Mouse (Mus musculus) heart, postnatal 25 days (tissue): ENCODE data around the gene Gm20671. TPM values are rescaled to one million over a fixed set of nuclear protein-coding genes. Genes with fewer than 3 reads are reported as not detected.
"Not testable (repeated sequence)": the region's sequence is repeated elsewhere in the genome, so short reads cannot be mapped to it uniquely, and the experiment has no call there.

ENCODE experiments used
- DNase-seq: peaks from one replicate; pipeline ENCODE4 v3.0.0; 2022; ENCODE audit warnings: low spot score
- intact Hi-C: fragments of 180-260 bp; cut with DNase I; formaldehyde crosslinking; loops from one replicate; pipeline ENCODE4 v1.15.1; 2025
- total RNA-seq, 2 experiments: library from RNA; stranded (reverse); gene quantifications; 2 replicates each; pipeline ENCODE4 v1.2.3; 2021

Gene Gm20671
- total RNA-seq: not detected

DNA sequence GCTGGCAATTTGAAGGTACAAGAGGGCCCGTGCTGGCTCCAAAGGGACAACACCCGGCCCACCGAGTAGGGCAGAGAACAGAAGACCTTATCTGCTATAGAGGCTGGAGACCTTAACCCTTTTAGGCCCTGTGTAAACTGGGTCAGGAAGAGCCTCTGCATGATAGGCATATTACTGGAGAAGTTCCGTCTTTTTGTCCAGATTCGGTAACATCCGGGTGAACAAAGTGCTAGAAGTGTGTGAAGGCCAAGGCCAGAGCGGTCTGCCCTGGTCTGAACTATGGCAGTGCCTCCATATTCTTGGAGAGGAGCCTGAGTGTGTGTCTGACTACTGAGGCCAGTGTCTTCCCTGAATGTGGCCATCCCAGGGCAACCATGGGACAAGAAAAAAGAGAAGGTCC, at the start of gene Gm20671:
Gm20671 (minus strand) TSS at position 101 of the 400 bp plus-strand sequence.
- intact Hi-C loops: no loop called here
- DNase-seq: no peak

DNA sequence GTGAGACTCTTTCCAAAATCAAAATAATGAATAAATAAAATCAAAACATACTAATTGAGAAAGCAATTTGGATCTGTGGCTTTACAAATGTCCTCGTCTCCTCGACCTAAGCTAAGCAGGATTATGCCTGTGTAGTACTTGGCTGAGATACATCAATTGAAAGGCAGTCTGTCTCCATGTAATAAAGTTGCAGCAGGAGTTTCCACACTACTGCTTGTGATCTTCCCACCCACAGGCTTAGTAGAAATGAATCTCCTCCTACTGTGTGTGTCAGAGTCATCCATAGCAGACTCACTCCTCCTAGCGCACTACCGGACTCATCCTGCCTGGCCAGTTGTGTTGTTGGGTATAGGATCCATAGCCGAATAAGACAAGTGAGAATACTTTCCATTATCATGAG, 45.4 kb upstream of the Gm20671 start:
- intact Hi-C loops: no loop called here
- DNase-seq: no peak

DNA sequence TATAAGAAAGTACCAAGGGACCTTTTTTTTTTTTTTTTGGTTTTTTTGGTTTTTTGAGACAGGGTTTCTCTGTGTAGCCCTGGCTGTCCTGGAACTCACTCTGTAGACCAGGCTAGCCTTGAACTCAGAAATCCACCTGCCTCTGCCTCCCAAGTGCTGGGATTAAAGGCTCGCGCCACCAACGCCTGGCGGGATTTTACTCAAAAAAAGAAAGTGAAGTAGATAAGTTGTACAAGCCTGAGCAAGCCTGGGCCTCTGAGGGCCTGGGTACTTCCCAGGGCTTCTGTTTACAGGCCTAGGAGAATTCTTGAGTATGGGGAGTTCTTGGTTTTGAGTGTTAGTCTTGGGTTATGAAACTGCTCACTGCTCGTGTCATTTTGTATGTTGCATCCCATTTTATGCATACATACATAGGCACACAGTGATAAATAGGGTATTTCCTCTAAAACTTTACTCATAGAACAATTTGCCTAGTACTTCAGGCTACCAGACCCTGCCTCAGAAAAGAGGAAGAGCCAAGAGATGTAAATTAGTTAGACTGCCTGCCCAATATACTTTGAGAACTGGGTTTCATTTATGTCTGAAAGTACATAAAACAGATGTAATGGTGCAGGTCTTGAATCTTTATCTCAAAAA, 42.6 kb upstream of the Gm20671 start:
- intact Hi-C loops: loop anchor here (5.0 kb wide), 1 partner anchor 143 kb away; no protein-coding TSS in a partner anchor

DNA sequence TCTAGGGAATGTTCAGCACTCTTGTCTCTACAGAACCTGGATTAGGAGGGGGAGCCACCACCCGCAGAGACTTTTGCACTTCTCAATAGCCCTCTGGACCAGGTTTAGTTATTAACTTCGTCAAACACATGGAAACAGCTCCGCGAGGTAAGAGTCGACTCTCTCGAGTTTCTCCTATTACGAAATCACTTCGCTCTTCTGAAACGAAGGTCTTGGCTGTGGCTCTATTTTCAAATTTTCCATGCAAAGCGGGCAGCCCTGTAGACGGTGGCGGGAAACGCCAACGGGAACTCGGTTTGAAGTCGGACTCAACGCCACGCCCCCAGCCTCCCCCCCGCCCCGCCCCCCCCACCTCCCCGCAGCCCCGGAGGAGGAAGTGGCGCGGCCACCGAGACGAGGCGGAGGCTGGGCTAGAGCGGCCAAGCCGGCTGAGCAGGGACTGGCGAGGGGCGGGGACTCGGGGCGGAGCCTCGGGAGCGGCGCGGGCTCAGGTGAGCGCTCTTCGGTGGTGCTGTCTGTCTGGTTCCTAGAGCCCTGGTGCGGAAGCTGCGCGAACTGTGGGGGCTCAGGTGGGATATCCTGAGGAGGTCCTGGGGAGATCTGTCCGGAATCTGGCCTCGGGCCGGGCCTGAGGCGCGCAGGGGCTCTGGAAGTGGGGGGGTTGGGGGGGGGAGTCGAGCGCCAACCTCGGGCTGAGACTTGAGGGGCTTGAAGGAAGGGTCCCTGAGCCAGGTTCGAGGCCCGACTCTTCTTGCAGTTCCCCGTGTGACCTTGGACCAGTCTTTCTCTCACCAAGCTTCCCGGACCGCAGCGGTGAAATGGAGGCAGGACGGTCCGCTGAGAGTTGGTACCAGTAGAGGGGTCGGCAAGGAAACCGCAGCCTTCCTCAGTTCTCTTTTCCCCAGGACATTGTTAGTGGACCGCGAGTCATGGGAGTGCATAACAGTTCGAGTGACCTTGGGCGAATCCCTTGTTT, 36.6 kb upstream of the Gm20671 start, which contains the start of gene Depdc5:
Depdc5 (plus strand) TSS at position 449 of the 976 bp plus-strand sequence.
- intact Hi-C loops: loop anchor here (5.0 kb wide), 1 partner anchor 76 kb away; the partner anchor contains the start of gene Pisd
- peak; percentile 82 for DNase-seq

More for the DNA sequence above, 42.6 kb upstream of the Gm20671 start:
- DNase-seq: no peak

DNA sequence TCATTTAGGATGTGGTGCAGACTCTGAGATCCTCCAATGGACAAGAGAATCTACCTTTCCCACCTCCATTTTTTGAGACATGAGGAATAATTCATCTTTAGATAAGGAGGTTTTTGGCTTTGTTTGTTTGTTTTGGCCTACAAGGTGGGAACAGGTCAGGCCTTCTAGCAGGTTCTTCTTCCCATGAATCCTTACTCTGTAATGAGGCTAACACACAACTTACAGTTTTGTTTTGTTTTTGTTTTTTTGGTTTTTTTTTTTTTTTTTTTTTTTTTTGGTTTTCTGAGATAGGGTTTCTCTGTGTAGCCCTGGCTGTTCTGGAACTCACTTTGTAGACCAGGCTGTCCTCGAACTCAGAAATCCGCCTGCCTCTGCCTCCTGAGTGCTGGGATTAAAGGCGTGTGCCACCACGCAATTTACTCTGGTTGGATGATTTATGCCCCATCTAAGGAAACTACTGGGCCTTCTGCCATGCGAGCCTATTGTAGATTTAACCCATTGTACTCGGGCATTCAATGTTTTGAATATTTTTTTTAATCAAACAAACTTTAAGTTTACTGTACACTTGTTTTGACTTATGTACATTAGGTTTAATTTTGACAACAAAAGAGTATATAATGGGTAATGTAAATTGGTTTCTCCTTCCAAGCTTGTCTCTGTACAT, 35.7 kb upstream of the Gm20671 start:
- no peak for DNase-seq
- intact Hi-C loops: loop anchor here (5.0 kb wide), 1 partner anchor 75 kb away; the partner anchor contains the start of gene Pisd

DNA sequence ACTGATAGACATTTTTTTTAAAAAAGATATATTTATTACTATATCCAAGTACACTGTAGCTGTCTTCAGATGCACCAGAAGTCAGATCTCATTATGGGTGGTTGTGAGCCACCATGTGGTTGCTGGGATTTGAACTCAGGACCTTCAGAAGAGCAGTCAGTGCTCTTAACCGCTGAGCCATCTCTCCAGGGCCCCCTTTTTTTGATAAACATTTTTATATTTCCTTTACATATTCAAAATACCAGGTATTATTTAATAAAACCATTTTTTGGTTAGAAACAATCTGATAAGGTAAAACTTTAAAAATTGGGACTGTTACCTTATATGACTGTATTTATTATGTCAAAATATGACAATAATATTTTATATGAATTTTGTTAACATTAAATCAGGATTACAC, 34.2 kb upstream of the Gm20671 start:
- DNase-seq: no peak
- intact Hi-C loops: loop anchor here (5.0 kb wide), 1 partner anchor 74 kb away; the partner anchor contains the start of gene Pisd

DNA sequence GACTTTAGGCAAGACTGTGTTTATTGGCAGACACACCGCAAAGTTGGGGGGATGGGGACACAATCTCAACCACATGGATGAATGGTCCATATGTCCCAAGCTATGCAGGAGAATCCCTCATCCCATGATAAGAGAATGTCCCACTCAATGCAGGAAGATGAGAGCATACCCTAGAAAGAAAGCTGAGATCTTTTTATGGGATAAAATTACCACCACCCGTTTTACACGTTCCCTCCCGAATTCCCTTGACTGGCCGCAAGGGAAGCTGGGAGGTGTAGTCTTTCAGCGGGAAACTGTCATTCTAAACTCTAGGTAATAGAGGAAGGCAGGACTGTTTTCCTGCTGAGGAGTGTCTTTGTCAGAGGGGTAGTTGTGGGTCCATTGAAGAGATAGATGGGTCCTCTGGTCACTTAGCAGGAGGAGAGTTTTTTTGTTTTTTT, 30.9 kb upstream of the Gm20671 start:
- DNase-seq: no peak

DNA sequence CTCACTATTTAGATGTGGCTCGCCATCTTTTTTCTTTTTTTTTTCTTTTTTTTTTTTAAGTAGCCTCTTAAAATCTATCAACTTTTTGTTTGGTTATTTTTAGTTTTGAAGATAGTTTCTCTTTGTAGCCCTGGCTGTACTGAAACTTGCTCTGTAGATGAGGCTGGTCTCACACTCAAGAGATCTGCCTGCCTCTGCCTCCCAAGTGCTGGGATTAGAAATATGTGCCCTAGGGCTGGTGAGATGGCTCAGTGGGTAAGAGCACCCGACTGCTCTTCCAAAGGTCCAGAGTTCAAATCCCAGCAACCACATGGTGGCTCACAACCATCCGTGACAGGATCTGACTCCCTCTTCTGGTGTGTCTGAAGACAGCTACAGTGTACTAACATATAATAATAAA, 28.4 kb upstream of the Gm20671 start:
- intact Hi-C loops: loop anchor here (10.0 kb wide), 1 partner anchor 140 kb away; no protein-coding TSS in a partner anchor
- DNase-seq: not testable (repeated sequence)

More for the DNA sequence above, 30.9 kb upstream of the Gm20671 start:
- intact Hi-C loops: loop anchor here (10.0 kb wide), 1 partner anchor 143 kb away; no protein-coding TSS in a partner anchor

DNA sequence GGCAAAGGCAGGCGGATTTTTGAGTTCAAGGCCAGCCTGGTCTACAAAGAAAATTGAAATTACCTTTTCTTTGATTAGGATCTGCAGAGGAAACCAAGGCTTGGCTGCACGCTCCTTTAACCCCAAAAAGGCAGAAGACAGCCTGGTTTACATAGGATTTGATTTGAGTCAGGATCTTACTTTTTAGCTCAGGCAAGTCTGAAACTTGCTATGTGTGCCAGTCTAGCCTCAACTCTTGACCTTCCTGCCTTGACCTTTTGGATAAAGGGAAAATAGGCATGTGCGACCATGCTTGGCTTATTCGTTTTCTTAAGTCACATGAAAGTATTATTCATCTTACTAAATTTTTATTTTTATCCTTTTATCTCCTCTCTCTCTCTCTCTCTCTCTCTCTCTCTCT, 27.9 kb upstream of the Gm20671 start:
- intact Hi-C loops: loop anchor here (10.0 kb wide), 1 partner anchor 140 kb away; no protein-coding TSS in a partner anchor
- no peak for DNase-seq

DNA sequence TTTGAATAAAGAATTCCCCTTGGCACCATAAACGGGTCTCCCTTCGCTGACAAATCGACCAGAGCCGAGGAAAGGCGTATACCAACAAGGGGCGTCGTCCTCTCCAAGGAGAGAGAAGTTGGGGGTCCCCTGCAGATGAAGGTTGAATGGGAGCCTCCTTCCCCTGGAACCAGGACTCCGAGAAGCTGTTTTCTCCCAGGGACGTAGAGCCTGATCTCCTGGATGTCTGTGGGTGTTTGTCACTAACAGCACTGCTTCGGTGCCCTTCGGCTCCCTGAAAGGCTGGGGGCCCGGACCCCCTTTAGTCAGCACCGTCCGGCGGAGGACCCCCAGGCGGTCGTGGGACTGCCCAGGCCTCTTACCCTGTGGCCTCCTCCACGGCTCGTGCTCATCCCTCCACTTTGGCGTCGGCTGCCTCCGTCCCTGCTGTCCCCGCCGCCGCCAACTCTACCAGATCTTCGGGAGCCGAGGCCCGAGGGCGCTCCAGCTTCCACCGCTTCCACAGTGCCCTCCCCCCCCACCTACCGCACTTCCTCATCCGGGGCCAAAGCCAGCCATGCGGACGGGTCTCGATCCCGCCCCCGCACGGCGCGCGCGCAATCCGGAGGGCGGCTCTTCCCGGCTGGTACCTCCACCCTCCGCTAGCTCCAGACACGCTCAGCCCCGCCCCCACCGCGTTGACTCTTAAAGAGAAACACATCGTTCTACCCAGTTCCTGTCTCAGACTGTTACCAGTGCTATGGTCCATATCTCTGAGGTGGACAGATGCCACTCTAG, 27.0 kb upstream of the Gm20671 start, which contains the start of gene Prr14l:
Prr14l (minus strand) TSS at position 526 of the 777 bp plus-strand sequence.
- intact Hi-C loops: loop anchor here (10.0 kb wide), 1 partner anchor 139 kb away; no protein-coding TSS in a partner anchor
- peak; percentile 96 for DNase-seq

DNA sequence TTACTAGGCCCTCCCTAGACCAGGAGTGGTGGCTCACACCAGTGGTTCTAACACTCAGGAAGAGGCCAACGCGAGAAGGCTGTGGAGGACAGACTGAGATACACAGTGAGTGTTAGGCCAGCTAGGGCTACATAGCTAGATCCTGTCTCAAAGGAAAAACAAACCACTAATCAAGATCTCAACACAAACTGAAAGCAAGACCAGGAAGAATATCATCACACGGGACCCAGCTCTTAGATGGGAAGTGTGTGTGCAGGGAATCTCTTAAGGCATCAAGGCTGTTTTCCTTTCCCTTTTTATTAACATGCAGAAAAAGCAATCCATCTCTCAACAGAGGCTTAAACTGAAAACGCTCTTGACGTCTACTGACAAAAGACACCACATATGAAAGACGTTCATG, 25.1 kb upstream of the Gm20671 start:
- intact Hi-C loops: loop anchor here (10.0 kb wide), 1 partner anchor 137 kb away; no protein-coding TSS in a partner anchor

DNA sequence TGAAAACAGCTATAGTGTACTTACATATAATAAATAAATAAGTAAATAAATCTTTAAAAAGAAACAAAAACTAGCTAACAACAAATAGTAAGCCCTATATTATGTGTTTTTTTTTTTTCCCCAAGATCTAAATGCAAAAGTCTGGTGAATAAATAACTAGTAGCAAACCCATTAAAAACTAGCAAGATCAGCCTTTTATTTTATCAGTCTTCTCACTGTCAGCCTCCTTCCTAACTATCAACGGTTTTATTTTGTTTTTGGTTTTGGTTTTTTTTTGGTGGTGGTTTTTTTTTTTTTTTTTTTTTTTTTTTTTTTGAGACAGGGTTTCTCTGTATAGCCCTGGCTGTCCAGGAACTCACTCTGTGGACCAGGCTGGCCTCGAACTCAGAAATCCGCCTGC, 22.7 kb upstream of the Gm20671 start:
- intact Hi-C loops, DNase-seq: not testable (repeated sequence)

More for the DNA sequence above, 25.1 kb upstream of the Gm20671 start:
- no peak for DNase-seq

DNA sequence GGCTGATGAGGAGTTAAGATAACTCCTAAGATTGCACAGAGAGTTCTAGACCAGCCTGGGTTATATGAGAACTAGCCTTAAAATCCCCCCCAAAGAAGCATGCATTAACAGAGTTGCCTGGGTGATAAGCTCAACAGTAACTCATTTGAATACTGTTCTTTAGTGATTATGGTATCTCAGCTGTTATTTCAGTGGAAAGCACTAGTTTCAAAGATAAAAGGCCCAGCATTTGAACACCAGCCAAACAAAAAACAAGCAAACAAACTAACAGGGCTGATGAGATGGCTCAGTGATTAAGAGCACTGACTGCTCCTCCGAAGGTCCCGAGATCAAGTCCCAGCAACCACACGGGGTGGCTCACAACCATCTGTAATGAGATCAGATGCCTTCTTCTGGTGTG, 22.3 kb upstream of the Gm20671 start:
- no peak for DNase-seq
- intact Hi-C loops: no loop called here

DNA sequence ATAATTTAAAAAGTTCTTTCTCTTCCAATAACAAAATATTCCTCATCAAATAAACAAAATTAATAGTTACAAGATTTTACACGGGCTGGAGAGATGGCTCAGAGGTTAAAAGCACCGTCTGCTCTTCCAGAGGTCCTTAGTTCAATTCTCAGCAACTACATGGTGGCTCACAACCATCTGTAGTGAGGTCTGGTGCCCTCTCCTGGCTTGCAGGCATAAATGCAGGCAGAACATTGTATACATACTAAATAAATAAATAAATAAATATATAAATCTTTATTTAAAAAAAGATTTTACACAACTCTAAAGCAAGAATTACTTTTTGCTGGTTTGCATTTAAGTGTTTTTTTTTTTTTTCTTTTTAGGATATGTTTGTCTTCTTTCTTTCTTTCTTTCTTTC, 13.1 kb upstream of the Gm20671 start:
- no peak for DNase-seq
- intact Hi-C loops: no loop called here

DNA sequence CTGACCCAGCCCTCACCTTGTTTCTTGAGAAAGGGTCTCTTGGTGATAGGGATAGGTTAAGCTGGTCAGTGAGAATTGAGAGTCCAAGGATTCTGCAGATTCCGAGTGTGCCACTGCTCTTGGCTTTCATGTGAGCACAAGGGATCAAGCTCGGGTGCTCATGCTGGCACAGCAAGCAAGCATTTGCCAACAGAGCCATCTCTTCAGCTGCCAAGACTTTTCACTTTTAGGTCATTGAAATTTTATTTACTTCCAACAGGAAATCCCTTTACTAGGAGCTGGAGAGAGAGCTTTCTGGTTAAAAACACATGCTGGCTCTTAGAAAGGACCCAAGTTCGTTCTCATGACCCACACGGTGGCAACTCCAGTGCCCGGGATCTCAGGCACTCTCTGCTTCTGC, 10.1 kb upstream of the Gm20671 start:
- intact Hi-C loops: no loop called here
- DNase-seq: no peak

DNA sequence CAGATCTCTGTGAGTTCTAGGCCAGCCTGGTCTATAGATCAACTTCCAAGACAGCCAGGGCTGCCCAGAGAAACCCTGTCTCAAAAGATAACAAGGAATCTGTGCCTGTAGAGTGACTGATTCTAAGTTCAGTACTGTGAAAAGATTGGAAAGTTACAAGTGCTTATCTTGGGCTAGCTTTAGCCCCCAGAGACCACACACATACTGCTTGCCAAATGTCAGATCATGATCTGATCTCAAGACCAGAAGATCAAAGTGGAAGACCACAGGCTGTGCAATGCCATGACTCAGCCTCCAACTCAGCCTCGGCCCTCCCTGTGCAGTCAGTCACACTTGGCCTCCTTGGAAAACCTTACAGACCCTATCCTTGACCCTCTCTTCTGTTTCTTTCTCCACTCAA, 7.6 kb upstream of the Gm20671 start:
- intact Hi-C loops: no loop called here

DNA sequence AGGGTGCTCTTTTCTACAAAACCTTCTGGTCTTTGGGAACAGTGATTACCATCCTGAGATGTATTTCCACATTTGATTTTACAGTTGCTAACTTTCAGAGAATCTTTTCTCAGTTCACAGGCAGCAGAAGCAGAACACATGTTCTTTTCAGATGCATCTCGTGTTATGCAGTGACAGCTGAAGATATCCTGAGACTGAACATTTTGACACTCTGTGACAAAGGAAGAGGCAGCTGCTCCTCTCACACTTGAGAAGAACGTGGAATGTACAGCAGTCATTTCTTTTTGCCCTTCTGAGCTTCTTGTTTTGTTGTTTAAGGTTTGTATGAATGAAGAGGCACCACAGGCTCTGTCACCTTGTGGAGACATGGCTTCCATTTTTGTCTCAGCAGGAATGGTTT, 3.1 kb upstream of the Gm20671 start:
- intact Hi-C loops: no loop called here
- DNase-seq: no peak

More for the DNA sequence above, 7.6 kb upstream of the Gm20671 start:
- DNase-seq: no peak

DNA sequence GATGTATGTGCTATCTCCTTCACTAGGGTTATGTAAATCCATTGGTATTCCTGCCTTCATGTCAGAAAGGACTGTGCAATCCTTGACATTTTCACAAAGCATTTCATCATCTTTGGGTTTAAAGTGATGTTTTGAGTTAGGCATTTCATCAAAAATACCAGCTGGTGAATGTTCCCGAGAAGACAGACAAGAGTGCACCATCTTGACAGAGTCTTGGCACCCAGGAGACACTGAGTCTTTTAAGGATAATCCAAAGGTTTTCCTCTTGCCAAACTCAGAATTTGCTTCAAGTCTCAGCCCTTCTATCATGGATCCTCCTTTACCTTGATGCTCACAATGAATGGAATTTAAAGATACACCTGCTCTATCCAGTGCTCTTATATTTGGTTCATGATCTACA, 1.9 kb upstream of the Gm20671 start:
- DNase-seq, intact Hi-C loops: not testable (repeated sequence)

DNA sequence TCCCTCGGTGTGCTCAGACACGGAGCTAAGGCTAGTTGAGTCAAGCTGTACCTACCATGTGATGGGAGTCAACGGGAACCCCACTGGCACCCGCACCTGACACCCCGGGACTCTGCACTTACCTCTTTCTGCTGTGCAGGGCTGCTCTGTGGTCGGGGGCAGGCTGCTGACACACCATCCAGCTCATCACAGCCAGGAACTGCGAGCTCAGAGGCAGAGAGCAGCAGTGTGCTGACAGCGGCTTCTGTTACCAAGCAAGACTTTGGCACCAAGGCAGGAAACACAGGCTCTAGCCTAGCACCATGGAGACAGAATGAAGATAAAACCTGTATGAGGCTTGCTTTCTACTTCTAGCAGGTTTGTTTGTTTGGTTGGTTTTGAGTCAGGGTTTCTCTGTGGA, 6.4 kb downstream of the Gm20671 start:
- no peak for DNase-seq
- intact Hi-C loops: no loop called here
